Comparison of ENCODE assay signal across 23 mouse cellular contexts in the genomic region with DNA sequence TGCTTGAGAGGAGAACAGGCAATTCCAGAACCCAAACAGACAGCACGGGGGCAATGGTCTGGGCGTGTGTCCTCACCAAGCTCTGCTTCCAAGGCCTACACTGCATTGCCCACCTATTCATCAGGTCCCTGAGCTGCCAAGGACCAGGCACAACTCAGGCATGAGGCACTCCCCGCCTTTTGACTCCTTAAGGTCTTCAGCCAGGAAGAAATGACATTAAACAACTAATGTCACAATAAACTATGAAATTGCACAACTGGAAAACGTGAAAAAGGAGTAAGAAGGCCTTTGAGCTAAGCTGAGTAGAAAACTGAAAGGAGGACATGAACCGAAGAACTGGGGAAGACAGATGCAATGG. TPM values are rescaled to one million over a fixed set of nuclear protein-coding genes. Genes with fewer than 3 reads are reported as not detected.
DNase-seq lines count a peak whose midpoint lies in the region; ATAC-seq and TF ChIP-seq lines count a peak whose summit lies in the region.
"Had no signal": no experiment of that assay in that cellular context is flagged by ENCODE, and none has a peak within 500 bp of the region (broad histone marks: within the 10 kb centered on the region; RNA-seq: fewer than 3 reads in every experiment).

No protein-coding gene starts in this region.

- WGBS in heart, embryonic 16.5 days = 81% methylated on average over 5 of the region's 5 CpGs
- WGBS in lung, postnatal 0 days = 59% methylated on average over 5 of the region's 5 CpGs
- 64% methylated on average over 5 of the region's 5 CpGs for WGBS in lung, adult 2 months

- H3K9ac ChIP-seq in heart, embryonic 16.5 days (ENCODE audit: low read length) = no peak overlapping the region
- no peak overlapping the region for H3K9ac ChIP-seq in lung, postnatal 0 days (replicated peaks; ENCODE audit: low read depth)
- H3K9ac ChIP-seq: hindbrain, embryonic 12.5 days; limb, embryonic 15.5 days; liver, embryonic 13.5 days had no signal

- peaks cover 40% of the 10 kb centered on the region for H3K4me1 ChIP-seq in heart, embryonic 16.5 days (ENCODE audit: control insufficient read depth, insufficient read depth, low read length)
- H3K4me1 ChIP-seq in lung, postnatal 0 days (ENCODE audit: insufficient read depth, low read depth, low read length) = peaks cover 15% of the 10 kb centered on the region; the same call in 1 of the 2 replicates
- peaks cover 14% of the 10 kb centered on the region for H3K4me1 ChIP-seq in lung, adult 2 months (ENCODE audit: control insufficient read depth, insufficient read depth, low read length)

- no peak for TF ChIP-seq EP300 in lung, postnatal 0 days (IDR thresholded peaks at IDR 0.05)

- H3K36me3 ChIP-seq in heart, embryonic 16.5 days (ENCODE audit: control insufficient read depth, insufficient read depth) = no peaks in the 10 kb centered on the region
- no peaks in the 10 kb centered on the region for H3K36me3 ChIP-seq in lung, postnatal 0 days (ENCODE audit: insufficient read depth, low read length)
- H3K36me3 ChIP-seq: hindbrain, embryonic 12.5 days; limb, embryonic 15.5 days; liver, embryonic 13.5 days had no signal

- no peak overlapping the region for H3K4me3 ChIP-seq in heart, embryonic 16.5 days (ENCODE audit: low read length)
- H3K4me3 ChIP-seq in lung, postnatal 0 days (ENCODE audit: low read depth, low read length) = no peak overlapping the region
- H3K4me3 ChIP-seq in lung, adult 2 months (replicated peaks; ENCODE audit: extremely low read depth, low read depth, low read length) = no peak overlapping the region
- H3K4me3 ChIP-seq: hindbrain, embryonic 12.5 days; limb, embryonic 10.5 days; limb, embryonic 15.5 days; liver, embryonic 13.5 days; myocyte had no signal

- peak overlapping the region; percentile 20; the same call in 1 of the 2 replicates for H3K27ac ChIP-seq in heart, embryonic 16.5 days (ENCODE audit: low read length)
- H3K27ac ChIP-seq in lung, postnatal 0 days (ENCODE audit: low read length) = no peak overlapping the region
- H3K27ac ChIP-seq: hindbrain, embryonic 12.5 days; limb, embryonic 10.5 days; limb, embryonic 15.5 days; liver, embryonic 13.5 days had no signal

- H3K4me2 ChIP-seq in heart, embryonic 16.5 days (ENCODE audit: low read depth, low read length) = no peak overlapping the region
- H3K4me2 ChIP-seq in lung, postnatal 0 days (replicated peaks; ENCODE audit: low read depth, low read length) = no peak overlapping the region
- H3K4me2 ChIP-seq: hindbrain, embryonic 12.5 days; limb, embryonic 15.5 days; liver, embryonic 13.5 days; midbrain, embryonic 11.5 days had no signal

- TF ChIP-seq CTCF in lung, postnatal 0 days (IDR thresholded peaks at IDR 0.05) = no peak
- TF ChIP-seq CTCF in lung, adult 2 months (IDR thresholded peaks at IDR 0.05; ENCODE audit: insufficient read depth, low read length) = no peak

- peak; percentile 51 for DNase-seq in adrenal gland, adult 2 months
- DNase-seq in adrenal gland, adult 18-20 months (ENCODE audit: low spot score in 2 of 2) = no peak
- no peak for DNase-seq in heart, adult 8-10 months (ENCODE audit: low spot score)
- DNase-seq in lung, postnatal 0 days (ENCODE audit: low spot score) = peak; percentile 26
- no peak for DNase-seq in lung, adult 2 months
- DNase-seq in adipocyte (ENCODE audit: low spot score) = peak; percentile 39
- no peak for DNase-seq in left cerebral cortex, adult 11 months (ENCODE audit: low spot score)
- DNase-seq: cerebellum, adult 8-10 months; cerebellum, postnatal 25 days; heart, postnatal 36 days; liver, embryonic 13.5 days; lung, adult 18-20 months; right cerebral cortex, postnatal 4 days had no signal

- no peaks in the 10 kb centered on the region for H3K27me3 ChIP-seq in heart, embryonic 16.5 days (ENCODE audit: control insufficient read depth, insufficient read depth, low read length)
- no peaks in the 10 kb centered on the region for H3K27me3 ChIP-seq in lung, postnatal 0 days (replicated peaks; ENCODE audit: insufficient read depth, low read length)
- H3K27me3 ChIP-seq: hindbrain, embryonic 12.5 days; limb, embryonic 15.5 days; liver, embryonic 13.5 days; Patski had no signal

- no peaks in the 10 kb centered on the region for H3K9me3 ChIP-seq in heart, embryonic 16.5 days (replicated peaks; ENCODE audit: control insufficient read depth, low read length)
- H3K9me3 ChIP-seq in lung, postnatal 0 days (ENCODE audit: low read length) = no peaks in the 10 kb centered on the region
- H3K9me3 ChIP-seq: G1E; hindbrain, embryonic 12.5 days; limb, embryonic 10.5 days; limb, embryonic 15.5 days; liver, embryonic 13.5 days had no signal

- TF ChIP-seq POLR2A in lung, adult 2 months (IDR thresholded peaks at IDR 0.05; ENCODE audit: borderline replicate concordance, extremely low read depth, low read depth, low read length) = no peak

- ATAC-seq in heart, embryonic 16.5 days (replicated peaks; ENCODE audit: extremely low read depth, insufficient read depth, low FRiP score) = no peak
- no peak for ATAC-seq in lung, postnatal 0 days
- ATAC-seq: forebrain, embryonic 16.5 days; intestine, postnatal 0 days; Patski had no signal

RNA-seq across cellular contexts. Expression of gene Hdac4, which starts 20.6 kb away (rescaled TPM):
- 10 to 100 TPM; 57.4 to 90.9 TPM for total RNA-seq in adrenal gland, adult 2 months (2021)
- polyA plus RNA-seq in adrenal gland, adult 2 months (2012; rRNA removed) = 55.5 and 81.4 TPM in 2 replicates
- total RNA-seq in adrenal gland, adult 18-20 months (2021) = 10 to 100 TPM; 45.9 to 95.4 TPM
- polyA plus RNA-seq in heart, embryonic 16.5 days (2015; fragmentation: Nextera tagmentation; extraction: Ambion mirVana) = 13.1 and 18.1 TPM in 2 replicates
- 10 to 100 TPM; 45.6 to 69.5 (median 56.6) TPM for total RNA-seq in heart, adult 8-10 months (2022)
- 16.3 and 17.1 TPM in 2 replicates for polyA plus RNA-seq in lung, postnatal 0 days (2015; fragmentation: Nextera tagmentation; extraction: Ambion mirVana)
- polyA plus RNA-seq in lung, adult 2 months (2012; rRNA removed) = 22.6 and 26.2 TPM in 2 replicates

Comparison
In these comparisons a context has a peak if more than half of its experiments do, and no peak if none do; other contexts are left out.
1. DNase-seq: peak in adrenal gland, adult 2 months (single experiment), lung, postnatal 0 days (single experiment) and adipocyte (single experiment); none in adrenal gland, adult 18-20 months (0 of 2), heart, adult 8-10 months (single experiment), lung, adult 2 months (single experiment) and left cerebral cortex, adult 11 months (single experiment).